Mouse (Mus musculus) G1E-ER4 (cell line): ENCODE results near the gene Prss41. TPM values are rescaled to one million over a fixed set of nuclear protein-coding genes. Genes with fewer than 3 reads are reported as not detected.

ENCODE experiments used
- GATA1 ChIP-seq: IDR thresholded peaks from one replicate; pipeline ENCODE4 v1.8.0; 2012; ENCODE audit warnings: low read length, inconsistent platforms
- polyA plus RNA-seq: library from polyadenylated mRNA; stranded (reverse); fragments of >175 nt; gene quantifications from 2 replicates; pipeline ENCODE4 v1.2.3, GENCODE M21; 2012

Gene Prss41
- polyA plus RNA-seq, 1 experiment, result not detected

- TF ChIP-seq GATA1, result no peak
Observed at GRCm38 (mm10) chr17:23841145-23841544, 2.8 kb downstream of the Prss41 start.

GRCm38 (mm10) chr17:23836006-23836575 lies 7.9 kb downstream of the Prss41 start, which contains the start of gene Prss33:
TSS of gene Prss33 (minus strand) at chr17:23836056.
- TF ChIP-seq GATA1, result no peak

GRCm38 (mm10) chr17:23831201-23831600 lies 12.8 kb downstream of the Prss41 start:
- TF ChIP-seq GATA1, result no peak

GRCm38 (mm10) chr17:23829064-23829619 lies 14.8 kb downstream of the Prss41 start, which contains the start of gene Elob:
TSS of gene Elob (minus strand) at chr17:23829136.
- no peak for TF ChIP-seq GATA1

GRCm38 (mm10) chr17:23828271-23829001 lies 15.5 kb downstream of the Prss41 start:
- no peak for TF ChIP-seq GATA1

- no peak for TF ChIP-seq GATA1
Observed at GRCm38 (mm10) chr17:23825591-23825990, 18.4 kb downstream of the Prss41 start.

- TF ChIP-seq GATA1, result no peak
Observed at GRCm38 (mm10) chr17:23823614-23824013, 20.4 kb downstream of the Prss41 start.

GRCm38 (mm10) chr17:23823018-23823417 lies 21.0 kb downstream of the Prss41 start:
- no peak for TF ChIP-seq GATA1

GRCm38 (mm10) chr17:23822094-23822493 lies 21.9 kb downstream of the Prss41 start:
- TF ChIP-seq GATA1, result no peak

GRCm38 (mm10) chr17:23820731-23821130 lies 23.2 kb downstream of the Prss41 start:
- TF ChIP-seq GATA1, result no peak

- TF ChIP-seq GATA1, result no peak
Observed at GRCm38 (mm10) chr17:23819235-23819634, 24.7 kb downstream of the Prss41 start.

GRCm38 (mm10) chr17:23818579-23818978 lies 25.4 kb downstream of the Prss41 start:
- TF ChIP-seq GATA1, result no peak

- TF ChIP-seq GATA1, result no peak
Observed at GRCm38 (mm10) chr17:23815641-23816040, 28.3 kb downstream of the Prss41 start.

GRCm38 (mm10) chr17:23807918-23808317 lies 36.1 kb downstream of the Prss41 start:
- TF ChIP-seq GATA1, result no peak

GRCm38 (mm10) chr17:23806867-23807266 lies 37.1 kb downstream of the Prss41 start:
- no peak for TF ChIP-seq GATA1

GRCm38 (mm10) chr17:23804426-23805085 lies 39.4 kb downstream of the Prss41 start:
- TF ChIP-seq GATA1, result no peak
